Mouse (Mus musculus): ENCODE data around the gene Gm20865. TPM values are rescaled to one million over a fixed set of nuclear protein-coding genes. Genes with fewer than 3 reads are reported as not detected.
"Not testable (repeated sequence)": the region's sequence is repeated elsewhere in the genome, so short reads cannot be mapped to it uniquely, and the experiment has no call there.

Gm20865 gene
- polyA plus RNA-seq (2015; fragmentation: Nextera tagmentation; extraction: Ambion mirVana), result not detected in 2 replicates

- not testable (repeated sequence) for H3K4me1 ChIP-seq; H3K4me3 ChIP-seq (replicated peaks); H3K27ac ChIP-seq (replicated peaks); H3K36me3 ChIP-seq; ATAC-seq (ENCODE audit: insufficient number of reproducible peaks, low FRiP score, low TSS enrichment, low read depth); H3K9me3 ChIP-seq (replicated peaks); H3K4me2 ChIP-seq (replicated peaks); H3K27me3 ChIP-seq; H3K9ac ChIP-seq
- no CpG with 5 or more reads among the region's 3 CpGs for WGBS
Observed at GRCm38 (mm10) chrY:21241275-21241674, at the start of gene Gm20865. TSS of gene Gm20865 (plus strand) at chrY:21241575.

Other genes with a start within 250 kb of the Gm20865 start
- not detected in 2 replicates for gene Gm29866, start 247.9 kb upstream of the Gm20865 start, polyA plus RNA-seq (2015; fragmentation: Nextera tagmentation; extraction: Ambion mirVana)
- not detected in 2 replicates for gene Gm20909, start 77.0 kb upstream of the Gm20865 start, polyA plus RNA-seq (2015; fragmentation: Nextera tagmentation; extraction: Ambion mirVana)

Data from embryonic facial prominence, embryonic 15.5 days (tissue).